Mouse (Mus musculus) gastrocnemius, postnatal 36 days (tissue): ENCODE results near the gene Gadd45b. TPM values are rescaled to one million over a fixed set of nuclear protein-coding genes. Genes with fewer than 3 reads are reported as not detected.

Experiments
- DNase-seq, 2 experiments: peaks; one replicate each; pipeline ENCODE4 v3.0.0; 2022
- intact Hi-C: fragments of 180-260 bp; cut with DNase I; formaldehyde crosslinking; loops from one replicate; pipeline ENCODE4 v1.15.1; 2025
- total RNA-seq, 2 experiments: library from RNA; stranded (reverse); gene quantifications; 2 replicates each; pipeline ENCODE4 v1.2.3; 2021

The Gadd45b gene
- total RNA-seq, 2 experiments from 2014 or later = 26.7 to 31.7 TPM

GRCm38 (mm10) chr10:80952449-80952848 is 22.6 kb downstream of the Gadd45b start:
- intact Hi-C loops = no loop called here
- no peak for DNase-seq

DNA sequence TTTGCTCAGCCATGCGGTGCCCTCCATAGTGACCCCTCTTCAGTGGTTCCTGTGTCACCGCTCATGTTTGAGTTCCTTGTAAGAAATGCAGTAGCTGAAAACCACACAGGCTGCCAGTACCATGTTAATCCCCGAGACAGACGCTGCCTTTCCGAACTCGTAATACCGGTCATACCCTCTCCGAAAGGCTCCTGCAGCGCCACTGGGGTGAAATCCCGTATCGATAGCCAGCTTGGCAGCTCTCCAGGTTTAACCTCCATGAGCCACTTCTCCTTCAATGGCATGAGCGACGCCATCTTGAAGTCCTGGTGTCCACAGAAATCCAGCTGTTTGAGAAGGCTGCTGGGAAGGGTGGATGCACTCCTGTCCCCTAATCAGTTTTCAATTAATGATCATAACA is 24.5 kb downstream of the Gadd45b start:
- DNase-seq = no peak
- intact Hi-C loops = no loop called here

GRCm38 (mm10) chr10:80954843-80955242 is 25.0 kb downstream of the Gadd45b start:
- DNase-seq = no peak
- intact Hi-C loops = loop anchor here (1.0 to 5.0 kb wide), 2 partner anchors 26 to 37 kb away; no protein-coding TSS in a partner anchor

DNA sequence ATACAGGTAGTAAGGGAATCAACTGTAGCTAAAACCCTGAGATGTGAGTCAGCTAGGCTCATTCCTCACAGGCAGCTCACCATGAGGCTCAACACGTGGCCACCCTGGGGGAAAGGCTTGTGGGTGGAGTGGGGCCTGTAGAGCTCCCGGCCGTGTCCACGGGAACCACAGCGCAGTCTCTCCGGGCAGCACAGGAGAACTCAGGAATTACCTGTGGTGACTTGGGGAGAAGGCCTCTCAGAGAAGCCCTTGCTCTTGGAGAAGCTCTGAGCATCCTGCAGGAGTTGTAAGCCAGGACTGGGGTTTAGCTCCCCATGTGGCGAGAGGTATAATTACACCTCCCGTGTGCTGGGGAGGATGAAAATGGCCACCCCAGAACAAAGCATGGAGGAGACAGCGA is 25.7 kb downstream of the Gadd45b start:
- intact Hi-C loops = loop anchor here (1.0 to 5.0 kb wide), 2 partner anchors 26 to 37 kb away; no protein-coding TSS in a partner anchor
- DNase-seq = peak in 1 of 2 experiments; percentile 53

- intact Hi-C loops = loop anchor here (5.0 kb wide), 1 partner anchor 36 kb away; no protein-coding TSS in a partner anchor
- DNase-seq = no peak
These were observed 26.5 kb downstream of the Gadd45b start for GRCm38 (mm10) chr10:80956385-80956784.

GRCm38 (mm10) chr10:80956901-80957300 is 27.0 kb downstream of the Gadd45b start:
- intact Hi-C loops = loop anchor here (5.0 kb wide), 1 partner anchor 35 kb away; no protein-coding TSS in a partner anchor
- DNase-seq = no peak

- intact Hi-C loops = loop anchor here (5.0 kb wide), 1 partner anchor 35 kb away; no protein-coding TSS in a partner anchor
- no peak for DNase-seq
These were observed 27.9 kb downstream of the Gadd45b start for GRCm38 (mm10) chr10:80957791-80958190.

DNA sequence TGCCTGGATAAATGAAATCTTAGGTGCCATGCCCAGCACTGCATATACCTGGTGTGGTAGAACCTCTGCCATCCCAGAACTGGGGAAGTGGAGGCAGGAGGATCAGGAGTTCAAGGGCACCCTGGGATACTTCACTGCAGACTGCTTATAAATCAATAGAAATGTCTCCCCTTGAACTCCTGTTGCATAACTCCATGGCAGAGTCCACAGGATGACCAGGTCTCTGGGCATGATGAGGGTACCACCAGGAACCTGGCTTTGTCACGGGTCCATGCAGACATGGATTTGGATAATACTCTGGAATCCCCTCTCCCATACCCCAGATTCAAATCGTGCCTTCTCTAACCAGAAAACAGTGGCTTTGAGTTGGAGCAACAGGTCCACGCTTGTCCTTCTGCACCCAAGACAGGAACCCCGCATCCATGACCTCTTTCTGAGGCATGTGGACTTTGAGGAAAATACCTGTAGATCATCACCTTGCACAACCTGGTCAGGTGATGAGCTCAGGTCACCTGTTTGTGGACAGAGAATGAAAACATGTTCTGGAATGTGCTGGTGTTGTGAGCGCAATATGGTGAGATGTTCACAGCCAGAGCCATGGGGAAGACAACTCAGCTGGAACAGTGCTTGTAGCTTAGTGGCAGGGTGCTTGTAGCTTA is 29.2 kb downstream of the Gadd45b start:
- intact Hi-C loops = loop anchor here (5.0 kb wide), 1 partner anchor 33 kb away; no protein-coding TSS in a partner anchor
- DNase-seq = no peak

DNA sequence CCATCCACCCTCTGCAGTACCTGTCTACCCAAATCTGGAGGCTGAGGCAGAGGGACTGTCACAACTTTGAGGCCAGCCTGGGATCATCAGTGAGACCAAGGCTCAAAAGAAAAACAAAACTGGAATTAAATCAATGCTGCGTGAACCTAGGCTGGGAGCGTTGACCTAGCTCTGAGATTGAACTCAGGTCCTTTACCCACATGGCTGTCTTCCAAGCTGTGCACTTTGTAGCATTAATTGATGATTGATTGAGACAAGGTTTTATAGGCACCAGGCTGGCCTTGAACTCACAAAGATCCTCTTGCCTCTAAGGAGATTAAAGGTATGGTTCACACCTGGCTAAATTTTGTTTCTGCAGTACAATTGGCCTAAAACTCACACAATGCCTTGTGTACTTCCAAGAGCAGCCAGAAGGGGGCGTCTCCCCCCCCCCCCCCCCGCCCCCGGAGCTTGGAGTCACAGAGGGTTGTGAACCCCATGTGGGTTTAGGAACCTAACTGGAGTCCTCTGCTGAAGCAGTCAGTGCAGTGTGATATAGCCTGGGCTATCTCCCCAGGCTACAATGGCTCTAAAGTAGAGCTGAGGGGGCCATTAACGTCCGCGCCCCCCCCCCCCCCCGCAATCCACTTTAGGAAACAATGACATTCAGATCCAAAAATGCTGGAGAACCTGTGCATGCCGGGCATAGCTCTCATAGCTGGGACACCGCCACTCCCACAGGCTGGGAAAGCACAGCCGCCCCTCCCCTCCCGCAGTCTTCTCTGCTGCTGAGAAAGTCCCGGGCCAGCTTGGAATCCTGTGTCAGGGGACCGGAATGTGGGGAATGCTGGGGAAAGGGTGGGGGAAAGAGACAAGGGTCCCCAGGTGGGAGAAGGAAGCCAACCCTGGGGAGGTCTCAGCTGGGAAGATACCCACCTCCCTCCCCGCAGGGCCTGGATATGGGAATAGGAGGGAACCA is 31.0 kb downstream of the Gadd45b start:
- DNase-seq = peak in 1 of 2 experiments; percentile 47
- intact Hi-C loops = no loop called here

DNA sequence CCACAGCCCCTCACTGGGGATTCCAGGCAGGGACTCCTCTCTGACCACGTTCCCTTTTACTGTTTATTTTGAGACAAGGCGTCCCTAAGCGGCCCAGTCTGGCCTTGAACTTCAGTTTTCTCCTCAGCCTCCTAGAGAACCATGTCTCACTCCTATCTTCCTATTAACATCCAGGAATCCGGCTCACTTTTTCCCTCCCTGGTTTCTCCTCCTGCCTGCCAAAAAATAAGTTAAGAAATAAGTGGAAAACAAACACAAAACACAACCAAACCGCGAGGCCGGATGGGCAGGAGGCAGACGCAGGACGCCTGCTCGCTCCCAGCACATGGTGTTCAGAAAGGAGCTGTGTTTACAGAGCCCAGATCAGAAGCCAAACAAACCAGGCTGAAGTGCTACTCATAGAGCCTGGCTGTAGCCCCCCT is 32.2 kb downstream of the Gadd45b start:
- no peak for DNase-seq
- intact Hi-C loops = no loop called here

- DNase-seq = no peak
- intact Hi-C loops = no loop called here
These were observed 32.7 kb downstream of the Gadd45b start for GRCm38 (mm10) chr10:80962585-80962984.

DNA sequence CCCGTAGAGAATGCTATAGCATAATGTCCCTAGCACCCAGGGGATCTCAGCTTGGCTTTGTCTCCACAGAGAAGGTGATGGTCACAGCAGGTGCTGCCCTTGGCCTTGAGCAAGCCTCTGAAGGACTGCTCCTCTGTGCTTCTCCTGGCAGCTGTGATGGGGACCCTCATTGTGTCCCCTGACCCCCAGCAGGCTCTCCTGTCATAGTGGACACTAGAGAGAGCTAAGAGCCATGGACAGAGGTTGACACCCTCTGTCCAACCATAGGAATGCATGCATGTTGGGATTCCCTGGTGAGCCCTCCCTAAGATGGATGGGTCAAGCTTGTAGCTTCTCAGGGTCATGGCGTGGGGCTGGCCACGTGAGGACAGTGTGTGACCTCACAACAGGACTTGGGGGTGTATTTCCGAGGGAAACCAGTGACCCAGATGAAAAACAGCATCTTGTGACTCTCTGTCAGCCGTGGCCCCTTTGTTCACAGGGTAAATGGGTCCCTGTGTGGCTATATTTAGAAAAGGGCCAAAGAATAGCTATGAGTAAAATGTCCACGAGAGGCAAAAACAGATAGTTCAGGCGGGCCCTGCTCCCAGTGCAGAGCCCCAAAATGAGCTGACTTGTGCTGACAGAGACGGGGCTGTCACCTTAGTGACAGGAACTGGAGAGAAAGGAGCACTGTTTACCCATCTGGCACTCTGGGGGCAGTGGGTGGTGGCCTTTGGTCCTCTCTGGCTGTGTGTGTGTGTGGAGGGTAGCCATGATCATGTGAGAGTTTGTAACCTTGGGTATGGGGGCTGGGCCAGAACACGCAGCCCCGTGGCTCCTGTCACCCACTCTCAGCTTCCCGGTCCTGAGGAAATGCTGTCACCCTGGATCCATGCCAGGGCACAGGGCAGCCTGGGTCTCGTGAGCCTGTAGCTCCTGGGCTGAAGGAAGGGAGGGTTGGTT is 33.4 kb downstream of the Gadd45b start:
- DNase-seq = no peak
- intact Hi-C loops = no loop called here

GRCm38 (mm10) chr10:80966296-80966695 is 36.4 kb downstream of the Gadd45b start:
- intact Hi-C loops = no loop called here

GRCm38 (mm10) chr10:80967101-80967656 is 37.3 kb downstream of the Gadd45b start:
- DNase-seq = no peak

More at GRCm38 (mm10) chr10:80966296-80966695, 36.4 kb downstream of the Gadd45b start:
- DNase-seq = no peak

GRCm38 (mm10) chr10:80968106-80968505 is 38.2 kb downstream of the Gadd45b start:
- no peak for DNase-seq
- intact Hi-C loops = no loop called here

More at GRCm38 (mm10) chr10:80967101-80967656, 37.3 kb downstream of the Gadd45b start:
- intact Hi-C loops = no loop called here

DNA sequence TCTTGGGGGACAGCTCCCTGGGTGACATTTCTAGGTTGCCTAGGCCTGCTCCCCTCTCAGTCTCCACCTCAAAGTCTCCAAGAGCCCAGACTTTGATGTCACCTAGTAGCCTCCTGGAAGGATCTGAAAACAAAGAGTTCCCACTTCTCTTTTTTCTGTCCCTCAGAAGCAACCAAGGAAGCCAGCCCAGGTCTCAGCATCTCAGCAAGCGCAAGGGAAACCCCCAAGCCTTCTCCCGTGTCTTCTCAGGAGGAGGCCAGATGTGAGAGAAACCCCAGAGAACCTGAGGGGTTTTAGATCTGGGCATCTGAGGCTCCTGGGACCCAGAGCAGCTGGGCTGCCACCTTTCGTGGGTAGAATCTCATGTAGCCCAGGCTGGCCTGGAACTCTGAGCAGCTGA is 39.4 kb downstream of the Gadd45b start:
- intact Hi-C loops = no loop called here
- DNase-seq = no peak

GRCm38 (mm10) chr10:80970159-80970558 is 40.3 kb downstream of the Gadd45b start:
- DNase-seq = no peak
- intact Hi-C loops = no loop called here

DNA sequence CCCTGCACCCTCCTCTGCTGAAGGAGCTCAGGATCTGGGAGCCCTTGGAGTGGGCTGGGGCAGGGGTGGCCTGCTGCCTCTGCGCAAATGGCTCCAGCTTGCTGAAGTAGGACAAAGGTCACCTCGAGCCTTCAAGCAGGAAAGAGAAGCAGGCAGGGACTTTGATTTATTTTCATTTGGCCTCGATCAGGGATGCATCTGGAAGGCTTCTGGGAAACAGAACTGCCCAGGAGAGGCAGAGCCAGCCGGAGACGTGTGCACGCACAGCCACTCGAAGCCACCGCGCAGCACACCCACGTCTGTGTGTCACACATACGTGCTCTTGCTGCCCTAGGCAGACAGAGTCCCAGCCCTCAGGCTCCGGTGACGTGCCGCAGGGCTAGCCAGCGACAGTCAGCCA is 41.7 kb downstream of the Gadd45b start:
- no peak for DNase-seq
- intact Hi-C loops = no loop called here
